Mouse (Mus musculus): ENCODE measurements at regions not wholly inside any gene's neighbourhood (a gene's known extent, or its start where the extent isn't known, plus 50 kb on each side); places are given as distances from the start of the nearest gene placed in this dataset.

GRCm38 (mm10) chrX:140164859-140165258 lies 102.2 kb downstream of the Pih1h3b start:
- WGBS, result 87% methylated on average over 2 of the region's 2 CpGs
- no peak overlapping the region for H3K4me3 ChIP-seq (ENCODE audit: low read depth, low read length)
- ATAC-seq (no peak), DNase-seq (ENCODE audit: low spot score) (no peak)
- H3K4me1 ChIP-seq (ENCODE audit: control insufficient read depth, insufficient read depth, low read length), result no peaks in the 10 kb centered on the region
- H3K27ac ChIP-seq (ENCODE audit: low read depth, low read length), result no peak overlapping the region
- no peaks in the 10 kb centered on the region for H3K36me3 ChIP-seq (ENCODE audit: control insufficient read depth, insufficient read depth, low read length)
- no peak overlapping the region for H3K9ac ChIP-seq (ENCODE audit: low read length)
- H3K4me2 ChIP-seq (ENCODE audit: low read length), result no peak overlapping the region
- no peaks in the 10 kb centered on the region for H3K27me3 ChIP-seq (replicated peaks; ENCODE audit: control insufficient read depth, insufficient read depth, low read length)
- no peaks in the 10 kb centered on the region for H3K9me3 ChIP-seq (replicated peaks; ENCODE audit: control insufficient read depth, low read length)

GRCm38 (mm10) chrX:140165966-140166365 lies 103.3 kb downstream of the Pih1h3b start:
- ATAC-seq (no peak), DNase-seq (ENCODE audit: low spot score) (no peak)
- Histone ChIP-seq H3K9me3 (replicated peaks; ENCODE audit: control insufficient read depth, low read length) (no peaks in the 10 kb centered on the region), H3K27ac (ENCODE audit: low read depth, low read length) (no peak overlapping the region), H3K9ac (ENCODE audit: low read length) (no peak overlapping the region), H3K4me3 (ENCODE audit: low read depth, low read length) (no peak overlapping the region), H3K4me1 (ENCODE audit: control insufficient read depth, insufficient read depth, low read length) (no peaks in the 10 kb centered on the region), H3K27me3 (replicated peaks; ENCODE audit: control insufficient read depth, insufficient read depth, low read length) (no peaks in the 10 kb centered on the region), H3K4me2 (ENCODE audit: low read length) (no peak overlapping the region), H3K36me3 (ENCODE audit: control insufficient read depth, insufficient read depth, low read length) (no peaks in the 10 kb centered on the region)
- WGBS, result 73% methylated on average over 3 of the region's 3 CpGs

- Histone ChIP-seq H3K4me2 (ENCODE audit: low read length) (no peak overlapping the region), H3K9ac (ENCODE audit: low read length) (no peak overlapping the region), H3K4me3 (ENCODE audit: low read depth, low read length) (no peak overlapping the region), H3K27me3 (replicated peaks; ENCODE audit: control insufficient read depth, insufficient read depth, low read length) (no peaks in the 10 kb centered on the region), H3K36me3 (ENCODE audit: control insufficient read depth, insufficient read depth, low read length) (no peaks in the 10 kb centered on the region), H3K4me1 (ENCODE audit: control insufficient read depth, insufficient read depth, low read length) (no peaks in the 10 kb centered on the region), H3K27ac (ENCODE audit: low read depth, low read length) (no peak overlapping the region), H3K9me3 (replicated peaks; ENCODE audit: control insufficient read depth, low read length) (no peaks in the 10 kb centered on the region)
- DNase-seq (ENCODE audit: low spot score) (peak; percentile 4), ATAC-seq (no peak)
- 71% methylated on average over 4 of the region's 4 CpGs for WGBS
Observed at GRCm38 (mm10) chrX:140179850-140180249, 117.2 kb downstream of the Pih1h3b start.

- no peaks in the 10 kb centered on the region for H3K4me1 ChIP-seq (ENCODE audit: control insufficient read depth, insufficient read depth, low read length)
- H3K36me3 ChIP-seq (ENCODE audit: control insufficient read depth, insufficient read depth, low read length), result no peaks in the 10 kb centered on the region
- H3K4me2 ChIP-seq (ENCODE audit: low read length), result no peak overlapping the region
- H3K27ac ChIP-seq (ENCODE audit: low read depth, low read length), result no peak overlapping the region
- no peak for DNase-seq (ENCODE audit: low spot score)
- H3K9ac ChIP-seq (ENCODE audit: low read length), result no peak overlapping the region
- H3K4me3 ChIP-seq (ENCODE audit: low read depth, low read length), result no peak overlapping the region
- H3K9me3 ChIP-seq (replicated peaks; ENCODE audit: control insufficient read depth, low read length), result no peaks in the 10 kb centered on the region
- WGBS, result 95% methylated on average over 3 of the region's 3 CpGs
- no peaks in the 10 kb centered on the region for H3K27me3 ChIP-seq (replicated peaks; ENCODE audit: control insufficient read depth, insufficient read depth, low read length)
- no peak for ATAC-seq
Observed at GRCm38 (mm10) chrX:140183003-140183402, 120.3 kb downstream of the Pih1h3b start.

- Histone ChIP-seq H3K27ac (ENCODE audit: low read depth, low read length) (no peak overlapping the region), H3K36me3 (ENCODE audit: control insufficient read depth, insufficient read depth, low read length) (no peaks in the 10 kb centered on the region), H3K4me2 (ENCODE audit: low read length) (no peak overlapping the region), H3K4me1 (ENCODE audit: control insufficient read depth, insufficient read depth, low read length) (no peaks in the 10 kb centered on the region), H3K27me3 (replicated peaks; ENCODE audit: control insufficient read depth, insufficient read depth, low read length) (no peaks in the 10 kb centered on the region), H3K4me3 (ENCODE audit: low read depth, low read length) (no peak overlapping the region), H3K9me3 (replicated peaks; ENCODE audit: control insufficient read depth, low read length) (no peaks in the 10 kb centered on the region), H3K9ac (ENCODE audit: low read length) (no peak overlapping the region)
- WGBS, result 72% methylated on average over 3 of the region's 3 CpGs
- no peak for ATAC-seq
- peak; percentile 18 for DNase-seq (ENCODE audit: low spot score)
Observed at GRCm38 (mm10) chrX:140203676-140204075, 138.4 kb upstream of the Frmpd3 start.

GRCm38 (mm10) chrX:140208791-140209190 lies 133.3 kb upstream of the Frmpd3 start:
- H3K27me3 ChIP-seq (replicated peaks; ENCODE audit: control insufficient read depth, insufficient read depth, low read length), result no peaks in the 10 kb centered on the region
- no peak overlapping the region for H3K9ac ChIP-seq (ENCODE audit: low read length)
- ATAC-seq, result no peak
- no peak overlapping the region for H3K4me2 ChIP-seq (ENCODE audit: low read length)
- no peaks in the 10 kb centered on the region for H3K4me1 ChIP-seq (ENCODE audit: control insufficient read depth, insufficient read depth, low read length)
- no peak overlapping the region for H3K27ac ChIP-seq (ENCODE audit: low read depth, low read length)
- H3K4me3 ChIP-seq (ENCODE audit: low read depth, low read length), result no peak overlapping the region
- DNase-seq (ENCODE audit: low spot score), result no peak
- H3K36me3 ChIP-seq (ENCODE audit: control insufficient read depth, insufficient read depth, low read length), result no peaks in the 10 kb centered on the region
- 57% methylated on average over 3 of the region's 3 CpGs for WGBS
- H3K9me3 ChIP-seq (replicated peaks; ENCODE audit: control insufficient read depth, low read length), result no peaks in the 10 kb centered on the region

- DNase-seq (ENCODE audit: low spot score) (peak; percentile 42), ATAC-seq (no peak; the same call in 1 of the 2 replicates)
- 37% methylated on average over 3 of the region's 3 CpGs for WGBS
Observed at GRCm38 (mm10) chrX:140212644-140213361, 129.3 kb upstream of the Frmpd3 start.

GRCm38 (mm10) chrX:140214198-140214849 lies 127.7 kb upstream of the Frmpd3 start:
- 43% methylated on average over 4 of the region's 4 CpGs for WGBS
- Histone ChIP-seq H3K4me2 (ENCODE audit: low read length) (no peak overlapping the region), H3K9ac (ENCODE audit: low read length) (no peak overlapping the region), H3K9me3 (replicated peaks; ENCODE audit: control insufficient read depth, low read length) (no peaks in the 10 kb centered on the region), H3K36me3 (ENCODE audit: control insufficient read depth, insufficient read depth, low read length) (no peaks in the 10 kb centered on the region), H3K27ac (ENCODE audit: low read depth, low read length) (no peak overlapping the region), H3K27me3 (replicated peaks; ENCODE audit: control insufficient read depth, insufficient read depth, low read length) (no peaks in the 10 kb centered on the region), H3K4me3 (ENCODE audit: low read depth, low read length) (no peak overlapping the region), H3K4me1 (ENCODE audit: control insufficient read depth, insufficient read depth, low read length) (no peaks in the 10 kb centered on the region)
- ATAC-seq (no peak), DNase-seq (ENCODE audit: low spot score) (no peak)

More at GRCm38 (mm10) chrX:140212644-140213361, 129.3 kb upstream of the Frmpd3 start:
- Histone ChIP-seq H3K9ac (ENCODE audit: low read length) (no peak overlapping the region), H3K4me3 (ENCODE audit: low read depth, low read length) (no peak overlapping the region), H3K27me3 (replicated peaks; ENCODE audit: control insufficient read depth, insufficient read depth, low read length) (no peaks in the 10 kb centered on the region), H3K4me2 (ENCODE audit: low read length) (no peak overlapping the region), H3K4me1 (ENCODE audit: control insufficient read depth, insufficient read depth, low read length) (no peaks in the 10 kb centered on the region), H3K27ac (ENCODE audit: low read depth, low read length) (no peak overlapping the region), H3K9me3 (replicated peaks; ENCODE audit: control insufficient read depth, low read length) (no peaks in the 10 kb centered on the region), H3K36me3 (ENCODE audit: control insufficient read depth, insufficient read depth, low read length) (no peaks in the 10 kb centered on the region)

GRCm38 (mm10) chrX:140255790-140256189 lies 86.3 kb upstream of the Frmpd3 start:
- DNase-seq (ENCODE audit: low spot score) (peak; percentile 18), ATAC-seq (no peak)
- no peaks in the 10 kb centered on the region for H3K9me3 ChIP-seq (replicated peaks; ENCODE audit: control insufficient read depth, low read length)
- H3K4me1 ChIP-seq (ENCODE audit: control insufficient read depth, insufficient read depth, low read length), result no peaks in the 10 kb centered on the region
- WGBS, result 81% methylated on average over 4 of the region's 4 CpGs
- H3K9ac ChIP-seq (ENCODE audit: low read length), result no peak overlapping the region
- H3K4me3 ChIP-seq (ENCODE audit: low read depth, low read length), result no peak overlapping the region
- H3K4me2 ChIP-seq (ENCODE audit: low read length), result no peak overlapping the region
- H3K27me3 ChIP-seq (replicated peaks; ENCODE audit: control insufficient read depth, insufficient read depth, low read length), result no peaks in the 10 kb centered on the region
- no peaks in the 10 kb centered on the region for H3K36me3 ChIP-seq (ENCODE audit: control insufficient read depth, insufficient read depth, low read length)
- H3K27ac ChIP-seq (ENCODE audit: low read depth, low read length), result no peak overlapping the region
